Mouse (Mus musculus): Measurements from ENCODE around the gene Nol9. TPM values are rescaled to one million over a fixed set of nuclear protein-coding genes. Genes with fewer than 3 reads are reported as not detected.
"Not testable (repeated sequence)": the region's sequence is repeated elsewhere in the genome, so short reads cannot be mapped to it uniquely, and the experiment has no call there.

The Nol9 gene
- polyA plus RNA-seq, 1 experiment from 2014 or later = 36.9 TPM

- Histone ChIP-seq H3K9me3 (no peaks in the 10 kb centered on the region), H3K36me3 (peaks cover 100% of the 10 kb centered on the region), H3K4me1 (peaks cover 15% of the 10 kb centered on the region; the same call in 1 of the 2 replicates), H3K27ac (no peak overlapping the region), H3K4me3 (no peak overlapping the region), H3K27me3 (ENCODE audit: insufficient read depth, poor library complexity, severe bottlenecking) (no peaks in the 10 kb centered on the region)
- no peak for DNase-seq (ENCODE audit: low spot score)
- WGBS = 84% methylated on average over 6 of the region's 6 CpGs
Measured at GRCm38 (mm10) chr4:152019073-152019472, 20.0 kb upstream of the Nol9 start.

- Histone ChIP-seq H3K27ac (no peak overlapping the region), H3K4me1 (peaks cover 16% of the 10 kb centered on the region), H3K4me3 (no peak overlapping the region), H3K9me3 (no peaks in the 10 kb centered on the region), H3K27me3 (ENCODE audit: insufficient read depth, poor library complexity, severe bottlenecking) (no peaks in the 10 kb centered on the region), H3K36me3 (peaks cover 96% of the 10 kb centered on the region)
- WGBS = 92% methylated on average over 21 of the region's 21 CpGs
- no peak for DNase-seq (ENCODE audit: low spot score)
Measured at GRCm38 (mm10) chr4:152020024-152020423, 19.1 kb upstream of the Nol9 start.

GRCm38 (mm10) chr4:152021568-152022097, 17.5 kb upstream of the Nol9 start:
- Histone ChIP-seq H3K36me3 (peaks cover 85% of the 10 kb centered on the region), H3K4me3 (no peak overlapping the region), H3K27me3 (ENCODE audit: insufficient read depth, poor library complexity, severe bottlenecking) (no peaks in the 10 kb centered on the region), H3K27ac (no peak overlapping the region), H3K4me1 (peaks cover 28% of the 10 kb centered on the region), H3K9me3 (no peaks in the 10 kb centered on the region)
- 76% methylated on average over 12 of the region's 12 CpGs for WGBS
- no peak for DNase-seq (ENCODE audit: low spot score)

- H3K36me3 ChIP-seq = peaks cover 76% of the 10 kb centered on the region
- 88% methylated on average over 8 of the region's 8 CpGs for WGBS
Measured at GRCm38 (mm10) chr4:152022506-152022905, 16.6 kb upstream of the Nol9 start.

GRCm38 (mm10) chr4:152024525-152024924, 14.6 kb upstream of the Nol9 start:
- DNase-seq (ENCODE audit: low spot score) = no peak
- peaks cover 56% of the 10 kb centered on the region for H3K36me3 ChIP-seq
- H3K27ac ChIP-seq = no peak overlapping the region
- no peaks in the 10 kb centered on the region for H3K27me3 ChIP-seq (ENCODE audit: insufficient read depth, poor library complexity, severe bottlenecking)
- H3K9me3 ChIP-seq = no peaks in the 10 kb centered on the region
- H3K4me3 ChIP-seq = no peak overlapping the region
- 89% methylated on average over 11 of the region's 11 CpGs for WGBS
- H3K4me1 ChIP-seq = peaks cover 43% of the 10 kb centered on the region

More at GRCm38 (mm10) chr4:152022506-152022905, 16.6 kb upstream of the Nol9 start:
- Histone ChIP-seq H3K4me3 (no peak overlapping the region), H3K27me3 (ENCODE audit: insufficient read depth, poor library complexity, severe bottlenecking) (no peaks in the 10 kb centered on the region), H3K27ac (no peak overlapping the region), H3K4me1 (peaks cover 32% of the 10 kb centered on the region), H3K9me3 (no peaks in the 10 kb centered on the region)
- no peak for DNase-seq (ENCODE audit: low spot score)

GRCm38 (mm10) chr4:152026751-152027508, 12.2 kb upstream of the Nol9 start:
- Histone ChIP-seq H3K27me3 (ENCODE audit: insufficient read depth, poor library complexity, severe bottlenecking) (peaks cover 11% of the 10 kb centered on the region; the same call in 1 of the 2 replicates), H3K4me3 (peak overlapping the region; percentile 85), H3K9me3 (no peaks in the 10 kb centered on the region), H3K4me1 (peaks cover 42% of the 10 kb centered on the region), H3K36me3 (peaks cover 32% of the 10 kb centered on the region), H3K27ac (peak overlapping the region; percentile 90)
- peak; percentile 81 for DNase-seq (ENCODE audit: low spot score)
- WGBS = 2% methylated on average over 39 of the region's 41 CpGs

GRCm38 (mm10) chr4:152027524-152027923, 11.6 kb upstream of the Nol9 start, which contains the start of gene Zbtb48:
TSS of gene Zbtb48 (minus strand) at chr4:152027671.
- H3K4me1 ChIP-seq = peaks cover 45% of the 10 kb centered on the region
- H3K27ac ChIP-seq = peak within 1 kb of the TSS; percentile 90

GRCm38 (mm10) chr4:152028456-152028855, 10.7 kb upstream of the Nol9 start:
- no peaks in the 10 kb centered on the region for H3K9me3 ChIP-seq
- peak overlapping the region; percentile 85 for H3K4me3 ChIP-seq
- peaks cover 46% of the 10 kb centered on the region for H3K4me1 ChIP-seq
- DNase-seq (ENCODE audit: low spot score) = no peak
- WGBS = 56% methylated on average over 15 of the region's 15 CpGs
- peaks cover 25% of the 10 kb centered on the region; the same call in 1 of the 2 replicates for H3K27me3 ChIP-seq (ENCODE audit: insufficient read depth, poor library complexity, severe bottlenecking)
- peaks cover 17% of the 10 kb centered on the region for H3K36me3 ChIP-seq
- no peak overlapping the region for H3K27ac ChIP-seq

More at GRCm38 (mm10) chr4:152027524-152027923, 11.6 kb upstream of the Nol9 start, which contains the start of gene Zbtb48:
- H3K27me3 ChIP-seq (ENCODE audit: insufficient read depth, poor library complexity, severe bottlenecking) = peaks cover 17% of the 10 kb centered on the region; the same call in 1 of the 2 replicates
- H3K9me3 ChIP-seq = no peaks in the 10 kb centered on the region
- under 1% methylated on average over 35 of the region's 35 CpGs for WGBS
- peak; percentile 99 for DNase-seq (ENCODE audit: low spot score)
- peaks cover 26% of the 10 kb centered on the region for H3K36me3 ChIP-seq
- peak within 1 kb of the TSS; percentile 85 for H3K4me3 ChIP-seq

- WGBS = 32% methylated on average over 5 of the region's 5 CpGs
- no peak overlapping the region for H3K27ac ChIP-seq
- peaks cover 31% of the 10 kb centered on the region; the same call in 1 of the 2 replicates for H3K27me3 ChIP-seq (ENCODE audit: insufficient read depth, poor library complexity, severe bottlenecking)
- no peak for DNase-seq (ENCODE audit: low spot score)
- H3K4me3 ChIP-seq = no peak overlapping the region
- peaks cover 46% of the 10 kb centered on the region for H3K4me1 ChIP-seq
- peaks cover 10% of the 10 kb centered on the region for H3K36me3 ChIP-seq
- no peaks in the 10 kb centered on the region for H3K9me3 ChIP-seq
Measured at GRCm38 (mm10) chr4:152029087-152029486, 10.0 kb upstream of the Nol9 start.

- peaks cover 40% of the 10 kb centered on the region for H3K4me1 ChIP-seq
- 80% methylated on average over 4 of the region's 4 CpGs for WGBS
- no peak for DNase-seq (ENCODE audit: low spot score)
Measured at GRCm38 (mm10) chr4:152029997-152030396, 9.1 kb upstream of the Nol9 start.

GRCm38 (mm10) chr4:152032922-152033321, 6.2 kb upstream of the Nol9 start:
- Histone ChIP-seq H3K4me3 (no peak overlapping the region), H3K27ac (no peak overlapping the region), H3K27me3 (ENCODE audit: insufficient read depth, poor library complexity, severe bottlenecking) (peaks cover 33% of the 10 kb centered on the region; the same call in 1 of the 2 replicates), H3K36me3 (no peaks in the 10 kb centered on the region), H3K9me3 (no peaks in the 10 kb centered on the region), H3K4me1 (peaks cover 16% of the 10 kb centered on the region; the same call in 1 of the 2 replicates)
- DNase-seq (ENCODE audit: low spot score) = no peak
- 86% methylated on average over 13 of the region's 13 CpGs for WGBS

More at GRCm38 (mm10) chr4:152029997-152030396, 9.1 kb upstream of the Nol9 start:
- Histone ChIP-seq H3K27ac (no peak overlapping the region), H3K4me3 (no peak overlapping the region), H3K27me3 (ENCODE audit: insufficient read depth, poor library complexity, severe bottlenecking) (peaks cover 33% of the 10 kb centered on the region; the same call in 1 of the 2 replicates), H3K36me3 (peaks cover 5% of the 10 kb centered on the region; the same call in 1 of the 2 replicates), H3K9me3 (no peaks in the 10 kb centered on the region)

- not testable (repeated sequence) for H3K4me3 ChIP-seq; DNase-seq (ENCODE audit: low spot score); H3K36me3 ChIP-seq; H3K27ac ChIP-seq; H3K9me3 ChIP-seq
- WGBS = 82% methylated on average over 6 of the region's 6 CpGs
- Histone ChIP-seq H3K27me3 (ENCODE audit: insufficient read depth, poor library complexity, severe bottlenecking) (peaks cover 26% of the 10 kb centered on the region; the same call in 1 of the 2 replicates), H3K4me1 (peaks cover 29% of the 10 kb centered on the region)
Measured at GRCm38 (mm10) chr4:152036464-152036863, 2.7 kb upstream of the Nol9 start.

All from heart, embryonic 10.5 days (tissue).